Mouse (Mus musculus) layer of hippocampus, postnatal 14 days (tissue): ENCODE measurements around the gene Cd164. TPM values are rescaled to one million over a fixed set of nuclear protein-coding genes. Genes with fewer than 3 reads are reported as not detected.
A peak's percentile ranks its signal among the peaks of the same experiment; 100 is the strongest.

Source experiments
- DNase-seq, 2 experiments: peaks; one replicate each; pipeline ENCODE4 v3.0.0; 2021 to 2022; ENCODE audit warnings: low spot score in 2 of 2, mixed read lengths in 1 of 2
- total RNA-seq, 2 experiments: library from RNA; stranded (reverse); gene quantifications; 2 replicates each; pipeline ENCODE4 v1.2.3; 2021

Gene Cd164
- total RNA-seq, 2 experiments from 2014 or later: 55.3 to 60.9 TPM

GRCm38 (mm10) chr10:41545224-41545755 lies 26.1 kb downstream of the Cd164 start:
- no peak for DNase-seq

DNA sequence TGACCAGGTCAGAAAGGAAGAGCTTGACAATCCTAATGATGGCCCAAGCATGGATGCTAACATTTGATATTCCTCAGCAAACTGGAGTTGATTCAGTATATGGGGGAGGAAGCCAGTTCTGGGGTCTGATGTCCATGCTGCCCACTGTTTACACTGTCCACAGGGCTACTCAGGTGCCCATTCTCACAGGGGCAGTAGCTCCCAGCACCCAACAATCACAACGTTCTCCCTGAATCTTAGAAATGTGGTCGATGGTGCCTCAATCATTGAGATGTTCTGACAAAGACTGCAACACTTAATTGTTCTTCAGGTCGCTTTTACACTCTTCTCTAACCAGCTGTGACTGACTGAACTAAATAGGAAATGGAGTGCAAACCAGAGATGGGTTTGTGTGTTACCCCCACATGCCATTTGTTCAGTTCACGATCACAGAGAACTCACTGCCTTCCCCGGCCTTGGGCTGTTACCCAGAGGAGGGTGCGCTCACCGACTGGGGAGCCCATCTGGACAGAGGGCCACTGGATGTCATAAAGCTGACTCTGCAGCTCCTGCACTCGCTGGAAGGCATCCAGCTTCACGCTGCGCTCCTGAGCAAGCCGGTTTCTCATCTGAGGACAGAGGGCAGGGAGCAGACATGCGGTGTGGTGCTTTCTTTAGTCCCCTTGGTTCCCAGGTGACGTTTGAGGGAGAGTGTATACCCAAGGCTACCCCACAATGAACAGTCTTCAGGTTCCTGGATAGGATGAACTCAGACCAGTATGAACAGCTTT lies 27.4 kb downstream of the Cd164 start:
- DNase-seq: no peak

DNA sequence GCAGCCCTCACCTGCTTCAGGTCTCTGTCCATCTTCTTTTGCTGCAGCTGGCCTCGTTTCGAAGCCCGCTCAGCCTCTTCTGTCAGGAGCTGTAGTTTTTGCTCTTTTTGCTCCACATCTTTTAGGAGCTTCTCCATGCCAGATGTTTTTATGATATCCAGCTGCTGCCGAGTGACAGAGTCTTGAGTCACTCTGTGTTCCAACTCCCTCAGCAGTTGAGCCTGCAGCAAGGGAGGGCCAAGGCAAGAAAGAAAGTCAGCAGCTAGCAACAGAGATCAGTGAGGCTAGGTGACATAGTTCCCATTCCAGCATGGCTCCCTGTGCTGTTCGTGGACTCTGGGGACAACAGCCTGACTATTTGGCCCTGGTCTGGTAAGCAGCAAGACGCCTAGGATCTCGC lies 31.5 kb downstream of the Cd164 start:
- DNase-seq: no peak

DNA sequence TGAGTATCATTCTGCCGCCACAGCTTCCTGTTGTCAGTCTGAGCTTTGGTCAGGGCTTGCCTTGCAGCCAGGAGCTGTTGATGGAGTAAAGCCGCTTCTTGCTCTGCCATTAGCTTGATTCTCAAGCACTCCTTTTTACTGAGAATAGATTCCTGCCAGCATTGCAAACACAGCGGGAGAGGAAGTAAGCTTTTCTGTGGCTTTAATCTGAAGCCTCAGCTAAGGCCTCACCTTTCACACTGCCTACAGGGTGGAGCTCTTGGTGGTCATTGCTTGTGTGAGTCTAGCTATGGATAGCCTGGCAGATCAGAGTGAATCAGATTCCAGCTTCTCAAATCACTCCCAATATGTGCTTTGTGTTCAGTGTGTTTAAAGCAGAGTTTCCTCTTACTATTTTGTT lies 33.1 kb downstream of the Cd164 start:
- no peak for DNase-seq

DNA sequence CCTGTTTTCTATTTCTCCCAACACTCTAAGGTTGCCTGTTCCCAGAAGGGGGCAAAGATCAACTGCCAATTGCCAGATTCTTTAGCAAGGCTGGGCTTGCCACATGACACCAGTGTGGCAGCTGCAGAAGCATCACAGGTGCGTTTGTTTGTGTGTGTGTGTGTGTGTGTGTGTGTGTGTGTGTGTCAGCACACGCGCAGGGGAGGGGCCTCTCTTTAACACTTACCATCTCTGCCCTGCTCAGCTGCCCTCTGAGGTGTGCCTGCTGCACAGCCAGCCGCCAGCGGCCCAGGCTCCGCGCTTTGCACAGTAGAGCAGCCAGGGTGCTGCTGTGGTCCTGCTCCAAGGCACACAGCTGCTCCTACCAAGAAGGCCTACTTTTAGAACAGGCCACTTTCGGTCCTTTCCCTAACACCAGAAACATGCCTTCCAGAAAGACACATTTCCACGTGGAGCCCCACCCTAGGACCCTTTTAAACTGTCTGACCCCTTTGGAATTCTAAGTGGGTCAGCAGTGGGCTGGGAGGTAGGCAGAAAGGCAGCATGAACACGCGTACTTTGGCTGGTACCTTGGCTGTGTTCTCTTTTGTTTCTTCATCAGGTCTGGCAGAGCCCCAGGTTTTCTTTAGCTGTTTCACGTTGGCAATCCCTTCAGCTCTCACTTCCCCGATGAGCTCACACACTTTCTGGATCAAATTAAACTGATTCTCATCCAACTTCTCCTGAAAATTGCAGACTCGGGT lies 33.8 kb downstream of the Cd164 start:
- DNase-seq: peak in 1 of 2 experiments; percentile 24

- no peak for DNase-seq
Observed at GRCm38 (mm10) chr10:41553711-41554110, 34.5 kb downstream of the Cd164 start.

DNA sequence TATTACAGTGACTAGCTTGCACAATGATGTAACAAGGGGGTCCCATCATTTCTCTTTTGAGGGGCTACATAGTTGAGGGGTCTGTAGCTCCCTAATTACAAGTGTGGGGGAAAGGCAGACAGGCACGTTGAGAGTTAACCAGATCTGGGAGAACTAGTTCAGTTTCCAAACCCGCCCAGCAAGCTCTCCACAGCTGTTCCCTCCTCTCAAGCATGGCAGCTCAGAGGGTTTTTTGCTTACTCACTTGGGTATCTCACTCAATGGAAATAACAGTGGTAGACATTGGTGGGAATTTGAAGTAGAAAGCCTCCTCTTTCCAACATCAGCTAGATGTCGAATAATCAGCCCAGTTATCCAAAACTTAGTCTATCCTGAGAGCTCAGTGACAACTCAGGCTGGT lies 35.9 kb downstream of the Cd164 start:
- no peak for DNase-seq

DNA sequence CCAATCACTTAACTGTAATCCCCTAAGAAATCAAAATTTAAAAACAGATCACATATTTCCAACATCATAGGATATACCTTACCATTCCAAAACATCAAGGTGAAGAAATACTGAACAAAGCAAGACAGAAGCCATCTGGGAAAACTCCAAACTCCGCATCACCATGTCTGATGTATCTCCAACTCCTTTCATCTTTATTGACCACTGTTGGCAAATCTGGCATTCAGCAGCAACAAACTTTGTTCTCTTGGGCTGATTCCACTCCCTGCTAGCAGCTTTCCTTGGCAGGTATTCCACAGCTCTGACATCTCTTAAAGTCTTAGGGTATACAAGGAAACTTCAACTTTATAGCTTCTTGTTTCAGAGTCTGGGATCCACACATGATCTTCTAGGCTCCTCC lies 39.2 kb downstream of the Cd164 start:
- no peak for DNase-seq

DNA sequence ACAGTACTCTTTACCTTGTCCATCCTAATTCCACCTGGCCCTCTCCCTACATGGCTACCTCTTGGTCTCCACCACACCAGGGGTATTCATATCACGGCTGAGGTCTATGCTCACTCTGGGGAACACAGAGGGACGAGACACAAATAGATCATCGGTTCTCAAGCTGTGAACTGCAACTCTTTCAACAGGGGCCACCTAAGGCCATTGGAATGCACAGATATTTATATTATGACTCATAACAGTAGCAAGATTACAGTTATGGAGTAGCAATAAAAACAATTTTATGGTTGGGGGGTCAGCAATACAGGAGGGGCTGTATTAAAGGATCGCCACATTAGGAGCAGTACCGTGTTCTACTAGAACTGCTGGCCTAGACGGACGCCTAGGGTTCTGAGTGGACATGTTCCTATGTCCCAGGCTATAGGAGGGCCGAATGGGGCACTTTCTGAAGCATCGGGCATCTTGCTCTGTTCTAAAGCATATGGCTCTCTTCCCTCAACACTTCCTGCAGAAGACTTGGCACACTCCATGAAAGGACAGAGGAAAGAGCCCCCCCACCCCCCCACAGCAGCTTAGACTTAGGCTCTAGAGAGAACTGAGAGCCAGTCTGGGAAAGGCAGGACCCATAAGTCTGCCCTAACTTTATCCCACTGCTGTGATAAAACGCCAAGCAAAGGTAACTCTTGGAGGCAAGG lies 42.6 kb downstream of the Cd164 start:
- DNase-seq: no peak

GRCm38 (mm10) chr10:41565141-41565540 lies 45.9 kb downstream of the Cd164 start:
- no peak for DNase-seq

DNA sequence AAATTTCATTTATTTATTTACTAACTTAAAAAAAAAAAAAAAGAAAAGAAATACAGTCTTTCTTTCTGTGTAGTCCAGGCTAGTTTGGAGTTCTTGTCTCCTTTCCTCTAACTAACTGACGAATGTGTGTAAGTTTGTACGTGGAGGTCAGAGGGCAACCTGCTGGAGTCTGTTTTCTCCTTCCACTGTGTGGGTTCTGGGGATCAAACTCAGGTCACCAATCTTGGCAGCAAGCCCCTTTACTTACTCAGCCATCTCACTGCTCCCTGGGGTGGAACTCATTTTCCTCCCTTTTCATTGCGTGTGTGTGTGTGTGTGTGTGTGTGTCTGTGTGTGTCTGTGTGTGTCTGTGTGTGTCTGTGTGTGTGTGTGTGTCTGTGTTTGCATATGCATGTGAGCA lies 49.1 kb downstream of the Cd164 start:
- DNase-seq: no peak

DNA sequence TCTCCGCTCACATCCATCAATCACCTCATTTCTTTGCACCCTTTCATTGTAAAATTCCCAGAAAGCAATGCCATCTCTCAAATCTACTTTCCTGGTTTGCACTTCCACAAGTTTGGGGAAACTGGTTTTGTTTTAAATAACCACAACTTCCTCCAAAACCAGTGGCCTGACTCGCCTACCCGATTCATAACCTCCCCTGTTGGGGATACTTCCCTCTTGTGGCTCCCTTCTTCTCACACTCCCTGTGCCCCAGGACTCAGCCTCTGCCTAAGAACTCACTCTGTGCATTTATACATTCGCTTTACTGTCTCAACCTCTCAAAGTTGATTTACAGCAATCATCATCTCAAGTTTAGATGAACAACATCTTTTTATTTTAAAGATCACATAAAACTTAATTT lies 51.9 kb downstream of the Cd164 start:
- DNase-seq: no peak

DNA sequence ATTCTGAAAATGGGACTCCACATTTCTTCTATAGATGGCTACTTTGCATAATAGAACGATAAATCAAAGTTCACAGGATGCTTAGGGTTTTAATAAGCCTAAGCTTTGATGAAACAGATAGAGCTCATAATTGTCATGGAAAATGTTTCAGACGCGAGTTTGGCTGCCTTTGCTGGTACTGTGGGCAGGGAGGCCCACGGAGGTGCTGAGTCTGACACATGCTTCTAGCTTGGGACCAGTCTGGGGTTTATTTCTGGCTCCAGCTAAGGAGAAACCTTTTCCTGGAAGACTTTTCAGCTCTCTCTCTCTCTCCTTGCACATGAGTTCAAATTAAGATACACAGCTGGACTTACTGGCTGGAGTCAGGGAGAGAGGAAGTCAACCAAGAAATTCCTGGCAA lies 53.1 kb downstream of the Cd164 start:
- DNase-seq: no peak

- DNase-seq: peak in 1 of 2 experiments; percentile 37
Observed at GRCm38 (mm10) chr10:41573190-41573589, 54.0 kb downstream of the Cd164 start.

DNA sequence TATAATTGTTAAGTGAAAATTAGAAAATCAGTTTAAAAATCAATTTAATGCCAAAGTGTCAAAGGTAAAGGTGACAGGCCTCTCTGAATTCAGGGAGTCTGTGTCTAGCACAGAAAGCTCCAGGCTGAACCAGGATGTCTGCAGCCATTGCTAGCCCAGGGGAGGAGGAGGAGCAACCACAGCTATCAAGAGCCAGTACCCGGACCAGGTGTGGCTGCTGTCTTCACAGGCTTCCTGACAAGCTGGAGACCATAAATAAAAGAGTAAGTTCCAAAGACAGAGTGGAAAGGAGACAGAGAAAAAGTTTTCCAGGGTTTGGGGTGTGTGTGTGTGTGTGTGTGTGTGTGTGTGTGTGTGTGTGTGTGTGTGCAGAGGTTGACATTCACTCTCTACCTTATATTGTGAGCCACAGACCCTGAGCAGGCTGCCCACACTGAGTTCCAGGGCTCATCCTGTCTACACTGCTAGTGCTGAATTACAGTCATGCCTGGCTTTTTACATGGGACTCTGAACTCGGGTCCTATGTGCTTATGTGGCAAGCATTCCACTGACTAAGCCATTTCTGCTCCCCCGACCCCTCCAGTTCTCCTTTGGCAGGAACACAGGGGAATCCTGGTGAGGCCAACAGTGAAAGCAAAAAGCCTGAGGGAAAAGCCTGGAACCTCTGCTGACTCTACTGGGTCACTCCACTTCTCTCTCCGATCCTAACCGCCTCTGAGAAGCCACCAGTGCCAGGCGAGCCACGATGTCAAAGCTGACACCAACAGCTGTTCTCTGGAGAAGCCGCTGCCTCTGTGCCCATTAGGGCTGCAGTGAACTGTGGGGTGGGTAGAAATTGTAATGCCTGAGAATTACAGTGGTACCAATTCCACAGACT lies 56.5 kb downstream of the Cd164 start:
- DNase-seq: no peak

- no peak for DNase-seq
Observed at GRCm38 (mm10) chr10:41576328-41576833, 57.2 kb downstream of the Cd164 start.

DNA sequence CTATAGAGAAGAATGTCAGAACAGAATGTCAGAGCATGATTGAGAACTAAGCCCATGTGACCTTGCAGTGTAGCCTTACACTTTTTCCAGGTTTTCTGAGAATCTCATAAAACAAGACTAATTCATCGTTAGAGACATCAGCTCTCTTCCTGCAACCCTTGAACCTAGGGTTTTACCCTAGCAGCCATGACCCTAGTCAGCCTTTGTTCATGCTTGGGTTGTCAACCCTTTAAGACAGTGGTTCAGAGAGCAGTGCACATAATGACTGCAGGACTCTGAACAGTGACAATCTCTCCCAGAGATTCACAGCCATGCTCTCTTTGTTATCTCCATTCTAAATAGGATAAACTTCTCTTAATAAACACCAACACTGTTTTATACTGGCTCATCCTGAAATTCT lies 59.3 kb downstream of the Cd164 start:
- no peak for DNase-seq

DNA sequence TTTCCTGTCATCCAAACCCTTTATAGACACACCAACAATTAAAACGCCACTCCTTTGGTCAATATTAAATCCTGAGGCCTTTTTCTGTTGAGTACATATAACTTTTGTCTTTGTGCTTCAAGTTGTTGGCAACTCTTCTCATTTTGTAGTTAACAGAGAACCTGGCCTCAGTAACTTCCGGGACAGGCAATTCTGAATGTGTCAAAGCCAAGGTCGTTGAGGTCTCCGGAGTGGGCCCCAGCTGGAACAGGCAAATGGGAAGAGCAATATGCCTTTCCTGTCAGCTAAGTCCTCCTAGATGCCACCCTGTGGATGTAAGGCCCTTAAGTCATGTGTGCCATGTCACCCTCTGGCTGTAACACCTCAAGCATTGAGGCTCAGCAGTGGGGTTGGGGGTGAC lies 61.2 kb downstream of the Cd164 start:
- DNase-seq: no peak
